Mouse (Mus musculus) midbrain, postnatal 0 days (tissue): ENCODE measurements around the gene Cdon. TPM values are rescaled to one million over a fixed set of nuclear protein-coding genes. Genes with fewer than 3 reads are reported as not detected.

Source experiments
- ATAC-seq: fragments of 200-750 bp; cut with Nextera tagmentation; 2 replicates; pipeline ENCODE4 v1.8.0; 2017; ENCODE audit warnings: moderate number of reproducible peaks, mild to moderate bottlenecking, moderate TSS enrichment, moderate library complexity; ENCODE audit not compliant: low FRiP score
- DNase-seq: peaks from one replicate; pipeline ENCODE4 v3.0.0-alpha.2; 2015; ENCODE audit warnings: low spot score
- H3K27ac ChIP-seq: fragments of 300-500 bp; sonication (generic); 2 replicates; pipeline ENCODE4 v1.5.1; 2014; ENCODE audit warnings: low read depth, mild to moderate bottlenecking, low read length, mixed read lengths
- H3K27me3 ChIP-seq: fragments of 300-500 bp; sonication (generic); 2 replicates; pipeline ENCODE4 v1.6.1; 2014; ENCODE audit warnings: low read length, control low read depth, mixed read lengths; ENCODE audit not compliant: insufficient read depth
- H3K36me3 ChIP-seq: fragments of 300-500 bp; sonication (generic); 2 replicates; pipeline ENCODE4 v1.6.1; 2014; ENCODE audit warnings: low read length, control low read depth, mixed read lengths; ENCODE audit not compliant: insufficient read depth
- H3K4me1 ChIP-seq: fragments of 300-500 bp; sonication (generic); 2 replicates; pipeline ENCODE4 v1.6.1; 2014; ENCODE audit warnings: mild to moderate bottlenecking, control low read depth, antibody characterized with exemption, low read length, mixed read lengths; ENCODE audit not compliant: insufficient read depth
- H3K4me2 ChIP-seq: fragments of 300-500 bp; sonication (generic); 2 replicates; pipeline ENCODE4 v1.6.1; 2014; ENCODE audit warnings: low read depth, mild to moderate bottlenecking, low read length, mixed read lengths; ENCODE audit not compliant: poor library complexity, severe bottlenecking
- H3K4me3 ChIP-seq: fragments of 300-500 bp; sonication (generic); 2 replicates; pipeline ENCODE4 v1.5.1; 2014; ENCODE audit warnings: low read depth, mild to moderate bottlenecking, low read length, moderate library complexity
- H3K9ac ChIP-seq: fragments of 300-500 bp; sonication (generic); replicated peaks from 2 replicates; pipeline ENCODE4 v1.6.1; 2014; ENCODE audit warnings: mild to moderate bottlenecking, low read length, moderate library complexity, mixed read lengths; ENCODE audit not compliant: poor library complexity, severe bottlenecking
- H3K9me3 ChIP-seq: fragments of 300-500 bp; sonication (generic); 2 replicates; pipeline ENCODE4 v1.6.1; 2016; ENCODE audit warnings: low read length, control low read depth
- CTCF ChIP-seq: IDR thresholded peaks from 2 replicates; pipeline ENCODE4 v1.5.1; 2016; ENCODE audit warnings: antibody characterized with exemption, mild to moderate bottlenecking
- WGBS: fragments of 180-500 bp; shearing (Covaris S2); extraction: QIAGEN DNeasy Blood & Tissue Kit; methylation state at CpG from one replicate; pipeline ENCODE4 v1.1.7; 2014; 5-methylcytosine and 5-hydroxymethylcytosine counted together
- polyA plus RNA-seq: library from polyadenylated mRNA; unstranded; fragments of >200 nt; fragmentation: Nextera tagmentation; extraction: Ambion mirVana; gene quantifications from 2 replicates; pipeline ENCODE4 v1.2.1, GENCODE M21; 2015
- total RNA-seq: library from RNA; depleted of rRNA; stranded (reverse); fragments of >200 nt; gene quantifications from 2 replicates; pipeline ENCODE4 v1.2.3, GENCODE M21; 2014

The Cdon gene
- total and polyA plus RNA-seq, 2 experiments from 2014 or later: 0.81 to 11.4 TPM

GRCm38 (mm10) chr9:35482014-35482898 lies 61.3 kb downstream of the Cdon start:
- no peak for TF ChIP-seq CTCF
- peaks cover 17% of the 10 kb centered on the region; the same call in 1 of the 2 replicates for H3K36me3 ChIP-seq
- DNase-seq: peak; percentile 17
- no peaks in the 10 kb centered on the region for H3K9me3 ChIP-seq
- no peak overlapping the region for H3K9ac ChIP-seq
- H3K4me1 ChIP-seq: no peaks in the 10 kb centered on the region
- H3K27me3 ChIP-seq: no peaks in the 10 kb centered on the region
- ATAC-seq: no peak
- no peak overlapping the region for H3K4me3 ChIP-seq
- H3K27ac ChIP-seq: no peak overlapping the region
- WGBS: 56% methylated on average over 13 of the region's 13 CpGs
- no peak overlapping the region for H3K4me2 ChIP-seq

GRCm38 (mm10) chr9:35483949-35484348 lies 63.0 kb downstream of the Cdon start:
- no peak overlapping the region for H3K27ac ChIP-seq
- H3K27me3 ChIP-seq: no peaks in the 10 kb centered on the region
- 88% methylated on average over 3 of the region's 3 CpGs for whole genome bisulfite sequencing
- H3K9ac ChIP-seq: no peak overlapping the region
- no peak for ATAC-seq
- H3K4me2 ChIP-seq: no peak overlapping the region
- no peaks in the 10 kb centered on the region for H3K4me1 ChIP-seq
- no peak overlapping the region for H3K4me3 ChIP-seq
- peaks cover 14% of the 10 kb centered on the region; the same call in 1 of the 2 replicates for H3K36me3 ChIP-seq
- no peak for TF ChIP-seq CTCF
- DNase-seq: no peak
- H3K9me3 ChIP-seq: no peaks in the 10 kb centered on the region

- H3K27me3 ChIP-seq: no peaks in the 10 kb centered on the region
Measured at GRCm38 (mm10) chr9:35486616-35487015, 65.7 kb downstream of the Cdon start.

GRCm38 (mm10) chr9:35488496-35488895 lies 67.6 kb downstream of the Cdon start:
- no peaks in the 10 kb centered on the region for H3K27me3 ChIP-seq
- H3K36me3 ChIP-seq: peaks cover 28% of the 10 kb centered on the region
- H3K27ac ChIP-seq: no peak overlapping the region
- H3K4me3 ChIP-seq: no peak overlapping the region
- no peak overlapping the region for H3K9ac ChIP-seq
- no peak for TF ChIP-seq CTCF
- 90% methylated on average over 4 of the region's 4 CpGs for WGBS
- ATAC-seq (no peak), DNase-seq (no peak)
- no peak overlapping the region for H3K4me2 ChIP-seq
- H3K9me3 ChIP-seq: no peaks in the 10 kb centered on the region
- no peaks in the 10 kb centered on the region for H3K4me1 ChIP-seq

More at GRCm38 (mm10) chr9:35486616-35487015, 65.7 kb downstream of the Cdon start:
- H3K4me1 ChIP-seq: no peaks in the 10 kb centered on the region
- no peak overlapping the region for H3K4me3 ChIP-seq
- WGBS: 85% methylated on average over 13 of the region's 13 CpGs
- no peak overlapping the region for H3K9ac ChIP-seq
- ATAC-seq (no peak), DNase-seq (no peak)
- TF ChIP-seq CTCF: no peak
- no peak overlapping the region for H3K4me2 ChIP-seq
- H3K36me3 ChIP-seq: peaks cover 25% of the 10 kb centered on the region
- H3K27ac ChIP-seq: no peak overlapping the region
- H3K9me3 ChIP-seq: no peaks in the 10 kb centered on the region

GRCm38 (mm10) chr9:35491109-35491866 lies 70.4 kb downstream of the Cdon start:
- WGBS: 85% methylated on average over 11 of the region's 11 CpGs
- Histone ChIP-seq H3K36me3 (peaks cover 17% of the 10 kb centered on the region), H3K27me3 (no peaks in the 10 kb centered on the region), H3K4me1 (no peaks in the 10 kb centered on the region), H3K4me3 (no peak overlapping the region), H3K4me2 (no peak overlapping the region), H3K9me3 (no peaks in the 10 kb centered on the region), H3K27ac (no peak overlapping the region), H3K9ac (no peak overlapping the region)
- ATAC-seq (no peak), DNase-seq (no peak)
- TF ChIP-seq CTCF: no peak
